Mouse (Mus musculus): Measurements from ENCODE around the gene Exosc6. TPM values are rescaled to one million over a fixed set of nuclear protein-coding genes. Genes with fewer than 3 reads are reported as not detected.
A peak's percentile ranks its signal among the peaks of the same experiment; 100 is the strongest.
"Not testable (repeated sequence)": the region's sequence is repeated elsewhere in the genome, so short reads cannot be mapped to it uniquely, and the experiment has no call there.

Exosc6 gene
- 7.4 and 13.8 TPM in 2 replicates for total RNA-seq (2015)
- total RNA-seq (2017), result 11.3 and 13.4 TPM in 2 replicates

GRCm38 (mm10) chr8:111056158-111056663 lies at the start of gene Exosc6:
Gene Exosc6, plus strand, starts transcription at chr8:111056339.
- peak; percentile 99 for ATAC-seq (ENCODE audit: poor library complexity, severe bottlenecking)

GRCm38 (mm10) chr8:111010230-111010991 lies 45.7 kb upstream of the Exosc6 start:
- not testable (repeated sequence) for ATAC-seq (ENCODE audit: poor library complexity, severe bottlenecking)

GRCm38 (mm10) chr8:111026609-111027008 lies 29.5 kb upstream of the Exosc6 start:
- ATAC-seq (ENCODE audit: poor library complexity, severe bottlenecking), result not testable (repeated sequence)

GRCm38 (mm10) chr8:111027391-111027937 lies 28.7 kb upstream of the Exosc6 start:
- peak; percentile 99 for ATAC-seq (ENCODE audit: poor library complexity, severe bottlenecking)

- ATAC-seq (ENCODE audit: poor library complexity, severe bottlenecking), result no peak
Observed at GRCm38 (mm10) chr8:111029589-111029988, 26.6 kb upstream of the Exosc6 start.

- no peak for ATAC-seq (ENCODE audit: poor library complexity, severe bottlenecking)
Observed at GRCm38 (mm10) chr8:111030045-111030444, 26.1 kb upstream of the Exosc6 start.

GRCm38 (mm10) chr8:111031572-111031971 lies 24.6 kb upstream of the Exosc6 start, which contains the start of gene Ddx19b:
Gene Ddx19b, minus strand, starts transcription at chr8:111031751.
- no peak for ATAC-seq (ENCODE audit: poor library complexity, severe bottlenecking)

GRCm38 (mm10) chr8:111032916-111033315 lies 23.2 kb upstream of the Exosc6 start, which contains the start of gene Aars:
Gene Aars, plus strand, starts transcription at chr8:111033144.
- no peak for ATAC-seq (ENCODE audit: poor library complexity, severe bottlenecking)

- ATAC-seq (ENCODE audit: poor library complexity, severe bottlenecking), result peak; percentile 99
Observed at GRCm38 (mm10) chr8:111033482-111034215, 22.5 kb upstream of the Exosc6 start.

GRCm38 (mm10) chr8:111034276-111034675 lies 21.9 kb upstream of the Exosc6 start:
- ATAC-seq (ENCODE audit: poor library complexity, severe bottlenecking), result peak; percentile 1; the same call in 1 of the 2 replicates

GRCm38 (mm10) chr8:111036591-111036990 lies 19.5 kb upstream of the Exosc6 start:
- ATAC-seq (ENCODE audit: poor library complexity, severe bottlenecking), result no peak

GRCm38 (mm10) chr8:111042546-111042945 lies 13.6 kb upstream of the Exosc6 start:
- ATAC-seq (ENCODE audit: poor library complexity, severe bottlenecking), result no peak

GRCm38 (mm10) chr8:111044003-111044734 lies 12.0 kb upstream of the Exosc6 start:
- ATAC-seq (ENCODE audit: poor library complexity, severe bottlenecking), result no peak

GRCm38 (mm10) chr8:111048694-111049093 lies 7.4 kb upstream of the Exosc6 start:
- ATAC-seq (ENCODE audit: poor library complexity, severe bottlenecking), result no peak

GRCm38 (mm10) chr8:111049106-111049505 lies 7.0 kb upstream of the Exosc6 start:
- ATAC-seq (ENCODE audit: poor library complexity, severe bottlenecking), result no peak

- ATAC-seq (ENCODE audit: poor library complexity, severe bottlenecking), result no peak
Observed at GRCm38 (mm10) chr8:111053827-111054518, 2.2 kb upstream of the Exosc6 start.

- no peak for ATAC-seq (ENCODE audit: poor library complexity, severe bottlenecking)
Observed at GRCm38 (mm10) chr8:111055031-111055634, 1.0 kb upstream of the Exosc6 start.

GRCm38 (mm10) chr8:111055661-111056060 lies 478 bp upstream of the Exosc6 start:
- no peak for ATAC-seq (ENCODE audit: poor library complexity, severe bottlenecking)

- ATAC-seq (ENCODE audit: poor library complexity, severe bottlenecking), result peak; percentile 19
Observed at GRCm38 (mm10) chr8:111056691-111057293, 653 bp downstream of the Exosc6 start.

All from megakaryocyte, adult 5-6 weeks (primary cell).